Mouse (Mus musculus): ENCODE data around the gene Thap3.

GRCm38 (mm10) chr4:151977748-151978147 lies 11.0 kb downstream of the Thap3 start:
- TF ChIP-seq CTCF (IDR thresholded peaks at IDR 0.05; ENCODE audit: low read depth) (peak; percentile 89), EP300 (IDR thresholded peaks at IDR 0.05; ENCODE audit: low read depth) (no peak)

Data from liver, postnatal 0 days (tissue).